Mouse (Mus musculus) lung, postnatal 0 days (tissue): Measurements from ENCODE around the gene Dpt.

ENCODE experiments used
- CTCF ChIP-seq: IDR thresholded peaks from 2 replicates; pipeline ENCODE4 v1.5.1; 2016; ENCODE audit warnings: antibody characterized with exemption, mild to moderate bottlenecking
- EP300 ChIP-seq: IDR thresholded peaks from 2 replicates; pipeline ENCODE4 v1.6.1; 2016; ENCODE audit warnings: antibody characterized with exemption, mild to moderate bottlenecking, control low read depth

GRCm38 (mm10) chr1:164797746-164798285, 1.4 kb downstream of the Dpt start:
- TF ChIP-seq EP300 (no peak), CTCF (no peak)
